Mouse (Mus musculus) C2C12 (cell line): ENCODE results near the gene Olfr854. TPM values are rescaled to one million over a fixed set of nuclear protein-coding genes. Genes with fewer than 3 reads are reported as not detected.

Experiments used
- H3K27me3 ChIP-seq: one replicate; pipeline ENCODE4 v1.6.1; 2011; ENCODE audit not compliant: control insufficient read depth, insufficient read depth, insufficient read length
- H3K36me3 ChIP-seq: one replicate; pipeline ENCODE4 v1.6.1; 2011; ENCODE audit not compliant: control insufficient read depth, insufficient read depth
- H3K4me3 ChIP-seq: one replicate; pipeline ENCODE4 v1.5.1; 2011; ENCODE audit warnings: mild to moderate bottlenecking, control low read depth; ENCODE audit not compliant: poor library complexity, insufficient read depth, severe bottlenecking
- H3K79me2 ChIP-seq: one replicate; pipeline ENCODE4 v1.6.1; 2011; ENCODE audit not compliant: control insufficient read depth, insufficient read depth
- H3K79me3 ChIP-seq: one replicate; pipeline ENCODE4 v1.6.1; 2011; ENCODE audit warnings: low read depth, control low read depth
- H3ac ChIP-seq: one replicate; pipeline ENCODE3; 2011; ENCODE audit warnings: low read depth; ENCODE audit not compliant: control insufficient read depth, insufficient read length
- CEBPB ChIP-seq: IDR thresholded peaks from one replicate; pipeline ENCODE4 v1.6.1; 2011; ENCODE audit warnings: low read depth, mild to moderate bottlenecking, control low read depth, moderate library complexity
- CTCF ChIP-seq: IDR thresholded peaks from one replicate; pipeline ENCODE4 v1.5.1; 2011; ENCODE audit not compliant: control insufficient read depth, insufficient read depth, insufficient read length
- FOSL1 ChIP-seq: IDR thresholded peaks from one replicate; pipeline ENCODE4 v1.8.0; 2011; ENCODE audit warnings: mild to moderate bottlenecking, low read length; ENCODE audit not compliant: poor library complexity, insufficient read depth, severe bottlenecking
- MAX ChIP-seq: IDR thresholded peaks from one replicate; pipeline ENCODE4 v1.6.1; 2011; ENCODE audit warnings: mild to moderate bottlenecking, control low read depth
- MYOD1 ChIP-seq: IDR thresholded peaks from one replicate; pipeline ENCODE4 v1.6.1; 2011; ENCODE audit warnings: low read depth; ENCODE audit not compliant: control insufficient read depth, insufficient read length
- MYOG ChIP-seq: IDR thresholded peaks from one replicate; pipeline ENCODE4 v1.6.1; 2011; ENCODE audit not compliant: control insufficient read depth, insufficient read length; ENCODE audit errors: extremely low read depth
- USF1 ChIP-seq: IDR thresholded peaks from one replicate; pipeline ENCODE4 v1.6.1; 2011; ENCODE audit warnings: low read depth, mild to moderate bottlenecking, control low read depth, moderate library complexity
- long read RNA-seq, 2 experiments: library from polyadenylated mRNA; unstranded; transcript quantifications; one replicate each; pipeline ENCODE4 v2.0.0; 2019 to 2020
- polyA plus RNA-seq: library from polyadenylated mRNA; unstranded; fragments of >200 nt; fragmentation: generic; extraction: Trizol; gene quantifications from one replicate; pipeline ENCODE4 v1.2.1, GENCODE M21; 2012; ENCODE audit warnings: missing spikeins

Olfr854 gene
- polyA plus RNA-seq = not detected
- long read RNA-seq, experiment 1 = 0 reads
- long read RNA-seq, experiment 2 = 0 reads

DNA sequence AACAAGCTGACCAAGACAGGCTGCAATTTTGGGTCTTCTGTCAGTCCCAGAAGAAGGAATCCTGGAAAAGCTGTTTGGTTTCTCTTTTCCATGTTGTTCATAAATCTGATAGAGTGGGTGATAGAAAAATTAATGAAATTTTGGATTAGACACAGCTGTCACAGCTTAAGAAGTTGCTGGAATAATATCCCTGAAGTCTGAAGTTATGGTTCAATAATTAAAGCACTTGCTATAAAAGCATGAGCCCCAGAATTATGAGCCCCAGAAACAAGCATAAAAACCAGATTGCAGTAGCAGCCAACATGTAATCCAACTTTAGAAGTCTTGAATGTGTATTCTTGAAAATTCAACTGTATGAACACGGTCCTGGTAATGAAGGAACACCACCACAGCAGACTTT lies at the start of gene Olfr854:
Gene Olfr854 (minus strand): TSS at position 101 of the 400 bp plus-strand sequence.
- Histone ChIP-seq H3K27me3 (no peaks in the 10 kb centered on the region), H3ac (no peak within 1 kb of the TSS), H3K36me3 (no peaks in the 10 kb centered on the region), H3K79me2 (no peaks in the 10 kb centered on the region), H3K79me3 (no peaks in the 10 kb centered on the region), H3K4me3 (no peak within 1 kb of the TSS)
- TF ChIP-seq CTCF (no peak), FOSL1 (no peak), MYOD1 (no peak), MYOG (no peak), USF1 (no peak), CEBPB (no peak), MAX (no peak)

DNA sequence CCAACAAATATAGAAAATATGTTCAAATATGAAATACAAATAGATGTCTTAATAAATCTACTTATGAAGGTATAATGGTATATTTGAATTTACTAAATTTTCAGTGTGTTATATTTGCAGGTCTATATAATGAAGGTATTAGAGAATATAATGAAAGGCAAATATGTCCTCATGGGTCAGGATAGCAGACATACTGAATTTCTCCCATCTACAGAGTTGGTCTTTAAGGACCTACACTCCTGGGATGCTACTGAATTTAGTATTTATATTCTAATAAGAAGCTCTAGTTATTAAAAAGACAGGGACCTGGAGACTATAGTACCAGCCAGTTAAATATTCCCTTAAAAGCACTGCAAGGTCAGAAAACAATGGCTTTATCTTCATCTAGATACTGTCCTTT lies 15.1 kb upstream of the Olfr854 start, which contains the start of gene Olfr855:
Gene Olfr855 (plus strand): TSS at position 301 of the 400 bp plus-strand sequence.
- Histone ChIP-seq H3K27me3 (no peaks in the 10 kb centered on the region), H3K79me2 (no peaks in the 10 kb centered on the region), H3K36me3 (no peaks in the 10 kb centered on the region), H3K79me3 (no peaks in the 10 kb centered on the region), H3K4me3 (no peak within 1 kb of the TSS), H3ac (no peak within 1 kb of the TSS)
- TF ChIP-seq CTCF = no peak
- no peak for TF ChIP-seq FOSL1
- no peak for TF ChIP-seq MYOD1
- no peak for TF ChIP-seq USF1
- no peak for TF ChIP-seq MAX
- no peak for TF ChIP-seq CEBPB
- TF ChIP-seq MYOG = no peak

DNA sequence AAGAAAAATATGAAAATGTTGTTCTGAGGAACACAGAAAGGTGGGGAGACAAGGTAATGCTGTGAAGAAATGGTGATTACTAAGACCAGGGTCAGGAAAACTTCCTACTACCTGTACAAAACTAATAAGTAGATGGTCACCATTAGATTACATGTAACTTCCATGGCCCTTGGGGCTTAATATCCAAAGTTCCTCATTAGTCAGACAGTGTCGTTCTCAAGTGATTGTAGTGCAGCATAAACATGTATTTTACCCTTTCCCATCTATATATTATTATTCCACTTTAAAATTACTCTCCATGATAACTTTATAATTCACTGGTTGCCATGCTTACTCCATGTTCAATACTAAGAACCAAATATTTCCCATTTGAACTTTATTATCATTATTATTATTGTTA lies 26.2 kb downstream of the Olfr854 start, which contains the start of gene Olfr853:
Gene Olfr853 (minus strand): TSS at position 101 of the 400 bp plus-strand sequence.
- Histone ChIP-seq H3K79me3 (no peaks in the 10 kb centered on the region), H3K4me3 (no peak within 1 kb of the TSS), H3ac (no peak within 1 kb of the TSS), H3K27me3 (no peaks in the 10 kb centered on the region), H3K79me2 (no peaks in the 10 kb centered on the region), H3K36me3 (no peaks in the 10 kb centered on the region)
- TF ChIP-seq MYOD1 = no peak
- no peak for TF ChIP-seq CEBPB
- no peak for TF ChIP-seq CTCF
- TF ChIP-seq FOSL1 = no peak
- no peak for TF ChIP-seq USF1
- no peak for TF ChIP-seq MYOG
- TF ChIP-seq MAX = no peak

Other genes starting within 250 kb of the Olfr854 start
- 0.01 TPM for gene Olfr845, start 230.9 kb downstream of the Olfr854 start, polyA plus RNA-seq
- gene Olfr846, start 203.4 kb downstream of the Olfr854 start, polyA plus RNA-seq = 0.04 TPM
- 0.04 TPM for gene Olfr847, start 188.7 kb downstream of the Olfr854 start, polyA plus RNA-seq
- 0.01 TPM for gene Olfr849, start 127.1 kb downstream of the Olfr854 start, polyA plus RNA-seq
- gene Olfr850, start 89.1 kb downstream of the Olfr854 start, polyA plus RNA-seq = not detected
- gene Olfr851, start 74.1 kb downstream of the Olfr854 start, polyA plus RNA-seq = not detected
- not detected for gene Olfr853, start 26.3 kb downstream of the Olfr854 start, polyA plus RNA-seq
- not detected for gene Olfr855, start 15.2 kb upstream of the Olfr854 start, polyA plus RNA-seq
- 4.3 TPM for gene Zfp317, start 54.7 kb upstream of the Olfr854 start, polyA plus RNA-seq
- not detected for gene Olfr857, start 142.1 kb upstream of the Olfr854 start, polyA plus RNA-seq
- gene Olfr58, start 212.9 kb upstream of the Olfr854 start, polyA plus RNA-seq = not detected
- gene Olfr859, start 237.5 kb upstream of the Olfr854 start, polyA plus RNA-seq = not detected